Mouse (Mus musculus) testis, postnatal 14 days (tissue): ENCODE measurements around the gene Hist1h2bq.
"Not testable (repeated sequence)": the region's sequence is repeated elsewhere in the genome, so short reads cannot be mapped to it uniquely, and the experiment has no call there.

Experiments
- DNase-seq: peaks from one replicate; pipeline ENCODE4 v3.0.0; 2021; ENCODE audit warnings: low spot score

Hist1h2bq gene

GRCm38 (mm10) chr13:21810073-21810472 is at the start of gene Hist1h2bq, which contains the start of gene Hist1h2ao:
Hist1h2bq (minus strand) TSS chr13:21810197.
Hist1h2ao (plus strand) TSS chr13:21810465.
- not testable (repeated sequence) for DNase-seq

GRCm38 (mm10) chr13:21855698-21856162 is 45.7 kb upstream of the Hist1h2bq start:
- DNase-seq = no peak

GRCm38 (mm10) chr13:21855146-21855545 is 45.1 kb upstream of the Hist1h2bq start:
- DNase-seq = peak; percentile 76

GRCm38 (mm10) chr13:21852215-21852945 is 42.4 kb upstream of the Hist1h2bq start:
- DNase-seq = no peak

- DNase-seq = not testable (repeated sequence)
Measured at GRCm38 (mm10) chr13:21850696-21851095, 40.7 kb upstream of the Hist1h2bq start.

- DNase-seq = no peak
Measured at GRCm38 (mm10) chr13:21847883-21848282, 37.9 kb upstream of the Hist1h2bq start.

GRCm38 (mm10) chr13:21846356-21846755 is 36.4 kb upstream of the Hist1h2bq start:
- DNase-seq = not testable (repeated sequence)

- not testable (repeated sequence) for DNase-seq
Measured at GRCm38 (mm10) chr13:21840508-21840907, 30.5 kb upstream of the Hist1h2bq start.

GRCm38 (mm10) chr13:21833461-21833860 is 23.5 kb upstream of the Hist1h2bq start, which contains the start of the genes Hist1h2ap and Hist1h2br:
Hist1h2ap (minus strand) TSS chr13:21833507.
Hist1h2br (plus strand) TSS chr13:21833743.
- not testable (repeated sequence) for DNase-seq

GRCm38 (mm10) chr13:21831418-21832394 is 21.7 kb upstream of the Hist1h2bq start, which contains the start of gene Hist1h4n:
Hist1h4n (minus strand) TSS chr13:21832196.
- peak; percentile 72 for DNase-seq

- DNase-seq = no peak
Measured at GRCm38 (mm10) chr13:21830344-21830743, 20.3 kb upstream of the Hist1h2bq start.

- no peak for DNase-seq
Measured at GRCm38 (mm10) chr13:21828511-21828910, 18.5 kb upstream of the Hist1h2bq start.

GRCm38 (mm10) chr13:21820082-21820890 is 10.3 kb upstream of the Hist1h2bq start:
- not testable (repeated sequence) for DNase-seq

GRCm38 (mm10) chr13:21812092-21812491 is 2.1 kb upstream of the Hist1h2bq start:
- peak; percentile 49 for DNase-seq

GRCm38 (mm10) chr13:21811539-21811938 is 1.5 kb upstream of the Hist1h2bq start, which contains the start of gene Hist1h4m:
Hist1h4m (plus strand) TSS chr13:21811746.
- DNase-seq = peak; percentile 76

- not testable (repeated sequence) for DNase-seq
Measured at GRCm38 (mm10) chr13:21811074-21811473, 1.1 kb upstream of the Hist1h2bq start.

GRCm38 (mm10) chr13:21803058-21803457 is 6.9 kb downstream of the Hist1h2bq start:
- not testable (repeated sequence) for DNase-seq

- DNase-seq = not testable (repeated sequence)
Measured at GRCm38 (mm10) chr13:21797163-21797562, 12.8 kb downstream of the Hist1h2bq start.

GRCm38 (mm10) chr13:21795584-21795983 is 14.4 kb downstream of the Hist1h2bq start:
- DNase-seq = no peak

- no peak for DNase-seq
Measured at GRCm38 (mm10) chr13:21790601-21791283, 19.3 kb downstream of the Hist1h2bq start.

GRCm38 (mm10) chr13:21789925-21790324 is 20.1 kb downstream of the Hist1h2bq start:
- no peak for DNase-seq
